Mouse (Mus musculus) heart, embryonic 11.5 days (tissue): ENCODE data around the gene Gpr152. TPM values are rescaled to one million over a fixed set of nuclear protein-coding genes. Genes with fewer than 3 reads are reported as not detected.

Experiments
- ATAC-seq: fragments of 200-750 bp; cut with Nextera tagmentation; replicated peaks from 2 replicates; pipeline ENCODE4 v1.8.0; 2017; ENCODE audit warnings: moderate library complexity; ENCODE audit not compliant: insufficient number of reproducible peaks, low FRiP score, low TSS enrichment
- H3K27ac ChIP-seq: fragments of 300-500 bp; sonication (generic); 2 replicates; pipeline ENCODE4 v1.5.1; 2014; ENCODE audit warnings: mild to moderate bottlenecking, low read depth, low read length
- H3K27me3 ChIP-seq: fragments of 300-500 bp; sonication (generic); 2 replicates; pipeline ENCODE4 v1.6.1; 2014; ENCODE audit warnings: mild to moderate bottlenecking, low read length, mixed read lengths; ENCODE audit not compliant: control insufficient read depth, insufficient read depth
- H3K36me3 ChIP-seq: fragments of 300-500 bp; sonication (generic); 2 replicates; pipeline ENCODE4 v1.6.1; 2014; ENCODE audit warnings: mild to moderate bottlenecking, low read length, moderate library complexity, mixed read lengths; ENCODE audit not compliant: control insufficient read depth, insufficient read depth
- H3K4me1 ChIP-seq: fragments of 300-500 bp; sonication (generic); 2 replicates; pipeline ENCODE4 v1.6.1; 2014; ENCODE audit warnings: low read length; ENCODE audit not compliant: control insufficient read depth, insufficient read depth
- H3K4me2 ChIP-seq: fragments of 300-500 bp; sonication (generic); 2 replicates; pipeline ENCODE4 v1.6.1; 2014; ENCODE audit warnings: mild to moderate bottlenecking, moderate library complexity
- H3K4me3 ChIP-seq: fragments of 300-500 bp; sonication (generic); 2 replicates; pipeline ENCODE4 v1.5.1; 2014; ENCODE audit warnings: low read depth, low read length
- H3K9ac ChIP-seq: fragments of 300-500 bp; sonication (generic); 2 replicates; pipeline ENCODE4 v1.6.1; 2014; ENCODE audit warnings: mild to moderate bottlenecking, low read depth, low read length, moderate library complexity
- H3K9me3 ChIP-seq: fragments of 300-500 bp; sonication (generic); replicated peaks from 2 replicates; pipeline ENCODE4 v1.6.1; 2016; ENCODE audit warnings: low read length; ENCODE audit not compliant: control insufficient read depth
- WGBS: fragments of 180-500 bp; shearing (Covaris S2); extraction: QIAGEN DNeasy Blood & Tissue Kit; methylation state at CpG from one replicate; pipeline ENCODE4 v1.1.7; 2014; ENCODE audit not compliant: insufficient replicate concordance; 5-methylcytosine and 5-hydroxymethylcytosine counted together
- polyA plus RNA-seq: library from polyadenylated mRNA; unstranded; fragments of >200 nt; fragmentation: Nextera tagmentation; extraction: Ambion mirVana; gene quantifications from 2 replicates; pipeline ENCODE4 v1.2.1, GENCODE M21; 2014

Gene Gpr152
- polyA plus RNA-seq, 1 experiment from 2014 or later, result not detected

GRCm38 (mm10) chr19:4171393-4172290, 32.1 kb downstream of the Gpr152 start:
- H3K4me2 ChIP-seq, result no peak overlapping the region
- H3K4me3 ChIP-seq, result no peak overlapping the region
- WGBS, result 60% methylated on average over 13 of the region's 13 CpGs
- no peaks in the 10 kb centered on the region for H3K27me3 ChIP-seq
- H3K9me3 ChIP-seq, result no peaks in the 10 kb centered on the region
- peaks cover 32% of the 10 kb centered on the region for H3K4me1 ChIP-seq
- ATAC-seq, result no peak
- no peaks in the 10 kb centered on the region for H3K36me3 ChIP-seq
- H3K27ac ChIP-seq, result peak overlapping the region; percentile 22; the same call in 1 of the 2 replicates
- H3K9ac ChIP-seq, result peak overlapping the region; percentile 34; the same call in 1 of the 2 replicates

- Histone ChIP-seq H3K27ac (no peak overlapping the region), H3K36me3 (no peaks in the 10 kb centered on the region), H3K9me3 (no peaks in the 10 kb centered on the region), H3K4me2 (no peak overlapping the region), H3K4me1 (peaks cover 29% of the 10 kb centered on the region), H3K4me3 (no peak overlapping the region), H3K27me3 (no peaks in the 10 kb centered on the region), H3K9ac (no peak overlapping the region)
- WGBS, result 55% methylated on average over 11 of the region's 11 CpGs
- ATAC-seq, result no peak
Measured at GRCm38 (mm10) chr19:4172925-4173324, 33.3 kb downstream of the Gpr152 start.

- H3K9ac ChIP-seq, result peak within 1 kb of the TSS; percentile 61
- H3K4me3 ChIP-seq, result peak within 1 kb of the TSS; percentile 24
- no peaks in the 10 kb centered on the region for H3K27me3 ChIP-seq
- peak within 1 kb of the TSS; percentile 64 for H3K4me2 ChIP-seq
- H3K9me3 ChIP-seq, result no peaks in the 10 kb centered on the region
- no peak within 1 kb of the TSS for H3K27ac ChIP-seq
- 3% methylated on average over 11 of the region's 11 CpGs for WGBS
- no peaks in the 10 kb centered on the region for H3K36me3 ChIP-seq
- ATAC-seq, result peak; percentile 47
- peaks cover 21% of the 10 kb centered on the region for H3K4me1 ChIP-seq
Measured at GRCm38 (mm10) chr19:4175368-4175947, 35.9 kb downstream of the Gpr152 start, which contains the start of gene Carns1. Gene Carns1 (minus strand): TSS chr19:4175479.

GRCm38 (mm10) chr19:4180411-4180810, 40.8 kb downstream of the Gpr152 start:
- Histone ChIP-seq H3K4me1 (peaks cover 13% of the 10 kb centered on the region), H3K4me3 (no peak overlapping the region), H3K4me2 (no peak overlapping the region), H3K36me3 (no peaks in the 10 kb centered on the region), H3K9me3 (no peaks in the 10 kb centered on the region), H3K27ac (no peak overlapping the region), H3K9ac (no peak overlapping the region), H3K27me3 (0 out of 2 replicates have a peak, but pooled peaks cover 3% of the 10 kb centered on the region)
- 74% methylated on average over 7 of the region's 7 CpGs for WGBS
- ATAC-seq, result no peak

- peaks cover 9% of the 10 kb centered on the region for H3K4me1 ChIP-seq
- H3K9me3 ChIP-seq, result no peaks in the 10 kb centered on the region
- H3K27ac ChIP-seq, result no peak overlapping the region
- no peak overlapping the region for H3K4me2 ChIP-seq
- no peaks in the 10 kb centered on the region for H3K36me3 ChIP-seq
- 0 out of 2 replicates have a peak, but pooled peaks cover 3% of the 10 kb centered on the region for H3K27me3 ChIP-seq
- H3K9ac ChIP-seq, result no peak overlapping the region
- H3K4me3 ChIP-seq, result no peak overlapping the region
- WGBS, result 50% methylated on average over 3 of the region's 3 CpGs
- ATAC-seq, result no peak
Measured at GRCm38 (mm10) chr19:4181892-4182291, 42.3 kb downstream of the Gpr152 start.

- ATAC-seq, result no peak
- Histone ChIP-seq H3K9ac (no peak overlapping the region), H3K4me2 (no peak overlapping the region), H3K4me3 (no peak overlapping the region), H3K27me3 (0 out of 2 replicates have a peak, but pooled peaks cover 3% of the 10 kb centered on the region), H3K27ac (no peak overlapping the region), H3K9me3 (no peaks in the 10 kb centered on the region), H3K4me1 (peaks cover 9% of the 10 kb centered on the region), H3K36me3 (no peaks in the 10 kb centered on the region)
- WGBS, result 82% methylated on average over 2 of the region's 2 CpGs
Measured at GRCm38 (mm10) chr19:4183689-4184088, 44.1 kb downstream of the Gpr152 start.

- ATAC-seq, result no peak
- Histone ChIP-seq H3K36me3 (no peaks in the 10 kb centered on the region), H3K4me3 (no peak overlapping the region), H3K9me3 (no peaks in the 10 kb centered on the region), H3K27ac (0 out of 2 replicates have a peak overlapping the region, but pooled peaks have one; percentile 15), H3K9ac (no peak overlapping the region), H3K4me1 (peaks cover 9% of the 10 kb centered on the region), H3K27me3 (0 out of 2 replicates have a peak, but pooled peaks cover 3% of the 10 kb centered on the region), H3K4me2 (no peak overlapping the region; the same call in 1 of the 2 replicates)
- WGBS, result 52% methylated on average over 15 of the region's 15 CpGs
Measured at GRCm38 (mm10) chr19:4184976-4185975, 45.7 kb downstream of the Gpr152 start.

GRCm38 (mm10) chr19:4187303-4187702, 47.7 kb downstream of the Gpr152 start:
- peaks cover 18% of the 10 kb centered on the region for H3K4me1 ChIP-seq
- no peaks in the 10 kb centered on the region for H3K36me3 ChIP-seq
- 0 out of 2 replicates have a peak overlapping the region, but pooled peaks have one; percentile 34 for H3K9ac ChIP-seq
- no peak overlapping the region for H3K27ac ChIP-seq
- no peak for ATAC-seq
- H3K4me2 ChIP-seq, result no peak overlapping the region
- 65% methylated on average over 3 of the region's 3 CpGs for WGBS
- no peak overlapping the region for H3K4me3 ChIP-seq
- H3K27me3 ChIP-seq, result 0 out of 2 replicates have a peak, but pooled peaks cover 3% of the 10 kb centered on the region
- H3K9me3 ChIP-seq, result no peaks in the 10 kb centered on the region
